Mouse (Mus musculus) megakaryocyte, embryonic 14.5 days (primary cell): ENCODE measurements around the gene Dennd1c. TPM values are rescaled to one million over a fixed set of nuclear protein-coding genes. Genes with fewer than 3 reads are reported as not detected.

ENCODE experiments used
- H3K27me3 ChIP-seq: replicated peaks from 2 replicates; pipeline ENCODE3; 2012; ENCODE audit warnings: inconsistent platforms
- H3K36me3 ChIP-seq: replicated peaks from 2 replicates; pipeline ENCODE3; 2012; ENCODE audit warnings: low read length, inconsistent platforms, mixed read lengths
- H3K4me1 ChIP-seq: 2 replicates; pipeline ENCODE4 v1.6.1; 2012; ENCODE audit warnings: inconsistent platforms
- H3K4me3 ChIP-seq: replicated peaks from 2 replicates; pipeline ENCODE3; 2012; ENCODE audit warnings: moderate library complexity, mild to moderate bottlenecking, inconsistent platforms
- H3K9me3 ChIP-seq: 2 replicates; pipeline ENCODE4 v1.6.1; 2012; ENCODE audit warnings: inconsistent platforms
- FLI1 ChIP-seq: IDR thresholded peaks from 2 replicates; pipeline ENCODE4 v1.6.1; 2012; ENCODE audit warnings: low read length, inconsistent platforms, mixed read lengths
- GATA1 ChIP-seq: IDR thresholded peaks from 3 replicates; pipeline ENCODE4 v1.6.1; 2012; ENCODE audit warnings: mixed read lengths, low read length, inconsistent platforms, borderline replicate concordance
- polyA plus RNA-seq: library from polyadenylated mRNA; stranded (reverse); fragments of >175 nt; gene quantifications from 2 replicates; pipeline ENCODE4 v1.2.3, GENCODE M21; 2012; ENCODE audit warnings: low replicate concordance; ENCODE audit not compliant: insufficient read depth

The Dennd1c gene
- polyA plus RNA-seq, 1 experiment, result 31.6 TPM

GRCm38 (mm10) chr17:57076916-57077315 lies 1.4 kb downstream of the Dennd1c start:
- Histone ChIP-seq H3K4me1 (peaks cover 57% of the 10 kb centered on the region), H3K36me3 (peaks cover 57% of the 10 kb centered on the region), H3K27me3 (no peaks in the 10 kb centered on the region), H3K4me3 (no peak overlapping the region), H3K9me3 (no peaks in the 10 kb centered on the region)
- no peak for TF ChIP-seq GATA1
- no peak for TF ChIP-seq FLI1

GRCm38 (mm10) chr17:57070699-57071098 lies 7.6 kb downstream of the Dennd1c start:
- H3K36me3 ChIP-seq, result peaks cover 73% of the 10 kb centered on the region
- H3K9me3 ChIP-seq, result no peaks in the 10 kb centered on the region
- H3K27me3 ChIP-seq, result no peaks in the 10 kb centered on the region
- H3K4me3 ChIP-seq, result no peak overlapping the region
- TF ChIP-seq GATA1 (no peak), FLI1 (no peak)
- no peaks in the 10 kb centered on the region for H3K4me1 ChIP-seq

GRCm38 (mm10) chr17:57070272-57070671 lies 8.0 kb downstream of the Dennd1c start:
- TF ChIP-seq FLI1 (no peak), GATA1 (no peak)
- Histone ChIP-seq H3K4me3 (no peak overlapping the region), H3K36me3 (peaks cover 74% of the 10 kb centered on the region), H3K9me3 (no peaks in the 10 kb centered on the region), H3K27me3 (peaks cover 1% of the 10 kb centered on the region), H3K4me1 (peaks cover 3% of the 10 kb centered on the region; the same call in 1 of the 2 replicates)

- no peaks in the 10 kb centered on the region for H3K9me3 ChIP-seq
- H3K4me3 ChIP-seq, result no peak overlapping the region
- H3K27me3 ChIP-seq, result peaks cover 26% of the 10 kb centered on the region
- TF ChIP-seq FLI1 (no peak), GATA1 (no peak)
- H3K36me3 ChIP-seq, result peaks cover 49% of the 10 kb centered on the region
- peaks cover 18% of the 10 kb centered on the region for H3K4me1 ChIP-seq
Observed at GRCm38 (mm10) chr17:57066908-57067307, 11.4 kb downstream of the Dennd1c start.

GRCm38 (mm10) chr17:57063031-57063430 lies 15.3 kb downstream of the Dennd1c start:
- peaks cover 25% of the 10 kb centered on the region for H3K36me3 ChIP-seq
- peaks cover 50% of the 10 kb centered on the region for H3K4me1 ChIP-seq
- H3K27me3 ChIP-seq, result peaks cover 63% of the 10 kb centered on the region
- no peaks in the 10 kb centered on the region for H3K9me3 ChIP-seq
- TF ChIP-seq FLI1 (no peak), GATA1 (no peak)
- no peak overlapping the region for H3K4me3 ChIP-seq

- TF ChIP-seq GATA1, result no peak
- TF ChIP-seq FLI1, result no peak
- Histone ChIP-seq H3K4me3 (peak overlapping the region; percentile 57), H3K4me1 (peaks cover 50% of the 10 kb centered on the region)
Observed at GRCm38 (mm10) chr17:57062548-57062947, 15.8 kb downstream of the Dennd1c start.

GRCm38 (mm10) chr17:57062011-57062521 lies 16.2 kb downstream of the Dennd1c start:
- peaks cover 16% of the 10 kb centered on the region for H3K36me3 ChIP-seq
- H3K4me3 ChIP-seq, result peak overlapping the region; percentile 76
- peaks cover 50% of the 10 kb centered on the region for H3K4me1 ChIP-seq
- no peak for TF ChIP-seq FLI1
- no peak for TF ChIP-seq GATA1
- H3K9me3 ChIP-seq, result no peaks in the 10 kb centered on the region
- peaks cover 72% of the 10 kb centered on the region for H3K27me3 ChIP-seq

More at GRCm38 (mm10) chr17:57062548-57062947, 15.8 kb downstream of the Dennd1c start:
- peaks cover 68% of the 10 kb centered on the region for H3K27me3 ChIP-seq
- peaks cover 20% of the 10 kb centered on the region for H3K36me3 ChIP-seq
- H3K9me3 ChIP-seq, result no peaks in the 10 kb centered on the region

- Histone ChIP-seq H3K36me3 (peaks cover 6% of the 10 kb centered on the region), H3K9me3 (no peaks in the 10 kb centered on the region), H3K27me3 (peaks cover 73% of the 10 kb centered on the region), H3K4me3 (peak overlapping the region; percentile 91), H3K4me1 (peaks cover 50% of the 10 kb centered on the region)
- no peak for TF ChIP-seq FLI1
- no peak for TF ChIP-seq GATA1
Observed at GRCm38 (mm10) chr17:57061069-57061468, 17.2 kb downstream of the Dennd1c start.

- TF ChIP-seq GATA1 (0 out of 3 replicates have a peak, but pooled peaks have one; percentile 20), FLI1 (no peak)
- peaks cover 76% of the 10 kb centered on the region for H3K27me3 ChIP-seq
- peaks cover under 1% of the 10 kb centered on the region for H3K36me3 ChIP-seq
- no peaks in the 10 kb centered on the region for H3K9me3 ChIP-seq
- H3K4me1 ChIP-seq, result peaks cover 47% of the 10 kb centered on the region
- peak overlapping the region; percentile 91 for H3K4me3 ChIP-seq
Observed at GRCm38 (mm10) chr17:57060231-57060801, 18.0 kb downstream of the Dennd1c start.

GRCm38 (mm10) chr17:57059486-57059977 lies 18.8 kb downstream of the Dennd1c start, which contains the start of gene Slc25a23:
Gene Slc25a23 (minus strand): TSS chr17:57059863.
- Histone ChIP-seq H3K27me3 (peaks cover 73% of the 10 kb centered on the region), H3K4me1 (peaks cover 43% of the 10 kb centered on the region), H3K9me3 (no peaks in the 10 kb centered on the region), H3K36me3 (no peaks in the 10 kb centered on the region), H3K4me3 (peak within 1 kb of the TSS; percentile 91)
- TF ChIP-seq GATA1, result no peak
- TF ChIP-seq FLI1, result no peak
